Comparison of ENCODE assay signal across 20 mouse cellular contexts in genomic region chr13:114232203-114232602, GRCm38 (mm10).
A peak's percentile ranks its signal among the peaks of the same experiment; 100 is the strongest.
DNase-seq lines count a peak whose midpoint lies in the region; ATAC-seq and TF ChIP-seq lines count a peak whose summit lies in the region.
"Had no signal": no experiment of that assay in that cellular context is flagged by ENCODE, and none has a peak within 500 bp of the region (broad histone marks: within the 10 kb centered on the region; RNA-seq: fewer than 3 reads in every experiment).

No protein-coding gene starts in this region.

- WGBS in liver, embryonic 14.5 days (ENCODE audit: insufficient replicate concordance), result 76% methylated on average over 3 of the region's 3 CpGs
- 91% methylated on average over 3 of the region's 3 CpGs for WGBS in intestine, embryonic 16.5 days

- peaks cover 5% of the 10 kb centered on the region for H3K4me1 ChIP-seq in ES-Bruce4 (ENCODE audit: control insufficient read depth, insufficient read depth, low read length)
- peaks cover 0 to 7% of the 10 kb centered on the region in 2 experiments; a peak in 2 of 4 replicates for H3K4me1 ChIP-seq in liver, embryonic 14.5 days (replicated peaks; ENCODE audit: control insufficient read depth in 2 of 2, insufficient read depth in 2 of 2, low read length in 1 of 2)
- H3K4me1 ChIP-seq in intestine, embryonic 16.5 days (ENCODE audit: control insufficient read depth, insufficient read depth, low read length), result no peaks in the 10 kb centered on the region
- H3K4me1 ChIP-seq: forebrain, embryonic 13.5 days; hindbrain, embryonic 12.5 days had no signal

- TF ChIP-seq EP300 in ES-Bruce4 (IDR thresholded peaks at IDR 0.05; ENCODE audit: insufficient read depth, low read depth, low read length), result no peak
- TF ChIP-seq EP300 in liver, embryonic 14.5 days (IDR thresholded peaks at IDR 0.05; ENCODE audit: low read depth), result no peak

- no peaks in the 10 kb centered on the region for H3K36me3 ChIP-seq in ES-Bruce4 (ENCODE audit: control insufficient read depth, insufficient read depth, low read length, poor library complexity, severe bottlenecking)
- no peaks in the 10 kb centered on the region for H3K36me3 ChIP-seq in liver, embryonic 14.5 days (replicated peaks; ENCODE audit: control insufficient read depth, insufficient read depth, low read depth)
- H3K36me3 ChIP-seq in intestine, embryonic 16.5 days (ENCODE audit: control insufficient read depth, insufficient read depth, low read length), result no peaks in the 10 kb centered on the region
- H3K36me3 ChIP-seq: embryonic facial prominence, embryonic 10.5 days; heart, embryonic 13.5 days; hindbrain, embryonic 12.5 days had no signal

- H3K27me3 ChIP-seq in ES-Bruce4 (ENCODE audit: control insufficient read depth, insufficient read depth, low read length, poor library complexity, severe bottlenecking), result no peaks in the 10 kb centered on the region
- no peaks in the 10 kb centered on the region for H3K27me3 ChIP-seq in liver, embryonic 14.5 days (ENCODE audit: control insufficient read depth, insufficient read depth, low read length)
- no peaks in the 10 kb centered on the region for H3K27me3 ChIP-seq in intestine, embryonic 16.5 days (replicated peaks; ENCODE audit: control insufficient read depth, insufficient read depth, low read length)
- H3K27me3 ChIP-seq: forebrain, embryonic 13.5 days; heart, embryonic 13.5 days had no signal

- H3K27ac ChIP-seq in ES-Bruce4 (ENCODE audit: insufficient read depth, low read length), result peak overlapping the region; percentile 47; the same call in 1 of the 2 replicates
- H3K27ac ChIP-seq in liver, embryonic 14.5 days, result no peak overlapping the region
- H3K27ac ChIP-seq in intestine, embryonic 16.5 days (ENCODE audit: low read length), result no peak overlapping the region
- H3K27ac ChIP-seq: embryonic facial prominence, embryonic 10.5 days; forebrain, embryonic 13.5 days; gastrocnemius, adult 2 months; heart, embryonic 13.5 days; hindbrain, embryonic 12.5 days had no signal

- ATAC-seq in liver, embryonic 14.5 days (ENCODE audit: insufficient read depth), result peak; percentile 46; the same call in 1 of the 2 replicates
- no peak for ATAC-seq in intestine, embryonic 16.5 days
- ATAC-seq: CD4-positive, CD25-positive, alpha-beta regulatory T cell, adult 4 months; forebrain, embryonic 13.5 days; hindbrain, embryonic 16.5 days; inflammation-experienced regulatory T-cells, adult 6 months had no signal

- no peaks in the 10 kb centered on the region for H3K9me3 ChIP-seq in ES-Bruce4 (replicated peaks; ENCODE audit: control insufficient read depth, insufficient read depth, low read length, poor library complexity, severe bottlenecking)
- H3K9me3 ChIP-seq in liver, embryonic 14.5 days (ENCODE audit: control insufficient read depth, low read length), result no peaks in the 10 kb centered on the region
- no peaks in the 10 kb centered on the region for H3K9me3 ChIP-seq in intestine, embryonic 16.5 days (ENCODE audit: control insufficient read depth, low read length)
- H3K9me3 ChIP-seq: embryonic facial prominence, embryonic 10.5 days; forebrain, embryonic 13.5 days; heart, embryonic 13.5 days; hindbrain, embryonic 12.5 days had no signal

- no peak overlapping the region for H3K4me2 ChIP-seq in liver, embryonic 14.5 days (ENCODE audit: low read depth)
- no peak overlapping the region for H3K4me2 ChIP-seq in intestine, embryonic 16.5 days (ENCODE audit: low read depth, low read length)
- H3K4me2 ChIP-seq: forebrain, embryonic 13.5 days; heart, embryonic 13.5 days; hindbrain, embryonic 12.5 days had no signal

- H3K4me3 ChIP-seq in ES-Bruce4 (ENCODE audit: low read depth, low read length), result no peak overlapping the region
- no peak overlapping the region for H3K4me3 ChIP-seq in liver, embryonic 14.5 days (ENCODE audit: insufficient read depth in 1 of 2, low read depth in 2 of 2, low read length in 2 of 2)
- H3K4me3 ChIP-seq in intestine, embryonic 16.5 days (ENCODE audit: low read length), result no peak overlapping the region
- H3K4me3 ChIP-seq: embryonic facial prominence, embryonic 10.5 days; forebrain, embryonic 13.5 days; gastrocnemius, adult 2 months; heart, embryonic 13.5 days; hindbrain, embryonic 12.5 days had no signal

- H3K9ac ChIP-seq in ES-Bruce4 (ENCODE audit: low read depth, poor library complexity, severe bottlenecking), result no peak overlapping the region
- H3K9ac ChIP-seq in liver, embryonic 14.5 days (replicated peaks), result no peak overlapping the region
- H3K9ac ChIP-seq in intestine, embryonic 16.5 days (ENCODE audit: low read depth, low read length), result no peak overlapping the region
- H3K9ac ChIP-seq: forebrain, embryonic 13.5 days; heart, embryonic 13.5 days; hindbrain, embryonic 12.5 days had no signal

- DNase-seq in heart, adult 11 months, result peak; percentile 23
- DNase-seq in heart, postnatal 4 days, result no peak
- peak; percentile 59 for DNase-seq in ZHBTc4 (ENCODE audit: low read depth, low spot score)
- no peak for DNase-seq in liver, embryonic 14.5 days (ENCODE audit: low read depth in 3 of 3, low spot score in 3 of 3)
- DNase-seq in right cerebral cortex, postnatal 25 days, result no peak
- DNase-seq: adrenal gland, postnatal 10 days; B cell, adult 2 months; cerebellum, adult 18-20 months; gastrocnemius, adult 2 months; gastrocnemius, postnatal 25 days; heart, postnatal 36 days had no signal

- no peak for TF ChIP-seq CTCF in ES-Bruce4 (IDR thresholded peaks at IDR 0.05; ENCODE audit: low read depth, low read length)
- TF ChIP-seq CTCF in liver, embryonic 14.5 days (IDR thresholded peaks at IDR 0.05; ENCODE audit: low read depth), result no peak

- no peak for TF ChIP-seq POLR2A in ES-Bruce4 (IDR thresholded peaks at IDR 0.05; ENCODE audit: insufficient read depth, low read length)

Comparison
In these comparisons a context has a peak if more than half of its experiments do, and no peak if none do; other contexts are left out.
1. DNase-seq: peak in heart, adult 11 months (single experiment) and ZHBTc4 (single experiment); none in heart, postnatal 4 days (single experiment), liver, embryonic 14.5 days (0 of 3) and right cerebral cortex, postnatal 25 days (single experiment).